Mouse (Mus musculus): ENCODE results near the gene Fam98b.

GRCm38 (mm10) chr2:117217695-117218216, 31.8 kb upstream of the Fam98b start:
- TF ChIP-seq MAX (IDR thresholded peaks at IDR 0.05; ENCODE audit: low read depth), result no peak
- no peak for TF ChIP-seq POLR2AphosphoS2 (IDR thresholded peaks at IDR 0.05; ENCODE audit: insufficient read length, low read depth)
- no peak for TF ChIP-seq SRF (IDR thresholded peaks at IDR 0.05; ENCODE audit: control insufficient read depth, insufficient read length, low read depth)
- TF ChIP-seq MYOD1 (IDR thresholded peaks at IDR 0.05; ENCODE audit: control insufficient read depth in 1 of 3, insufficient read length in 2 of 3, low read depth in 2 of 3), result no peak
- TF ChIP-seq POLR2A (IDR thresholded peaks at IDR 0.05; ENCODE audit: insufficient read length, low read depth), result no peak
- TF ChIP-seq E2F4 (IDR thresholded peaks at IDR 0.05; ENCODE audit: insufficient read depth), result no peak
- TF ChIP-seq REST (IDR thresholded peaks at IDR 0.05; ENCODE audit: insufficient read depth, insufficient read length), result no peak
- TF ChIP-seq USF1 (IDR thresholded peaks at IDR 0.05; ENCODE audit: low read depth), result no peak
- TF ChIP-seq TCF12 (IDR thresholded peaks at IDR 0.05; ENCODE audit: insufficient read depth, poor library complexity, severe bottlenecking), result no peak
- no peak for TF ChIP-seq CEBPB (IDR thresholded peaks at IDR 0.05; ENCODE audit: insufficient read depth, poor library complexity, severe bottlenecking)
- TF ChIP-seq MYOG (IDR thresholded peaks at IDR 0.05; ENCODE audit: control insufficient read depth in 1 of 3, insufficient read depth in 1 of 3, insufficient read length in 2 of 3, low read depth in 2 of 3), result no peak
- no peak for TF ChIP-seq TCF3 (IDR thresholded peaks at IDR 0.05; ENCODE audit: insufficient read length, low read depth)

All from myocyte (in vitro differentiated cells).